Mouse (Mus musculus): Measurements from ENCODE around the gene Sytl1. TPM values are rescaled to one million over a fixed set of nuclear protein-coding genes. Genes with fewer than 3 reads are reported as not detected.

The Sytl1 gene
- polyA plus RNA-seq, 1 experiment, result 3.1 TPM

- no peaks in the 10 kb centered on the region for H3K4me1 ChIP-seq (ENCODE audit: control insufficient read depth, insufficient read depth, low read length)
- H3K4me3 ChIP-seq (ENCODE audit: insufficient read depth, low read length), result peak overlapping the region; percentile 40
- TF ChIP-seq POLR2A (IDR thresholded peaks at IDR 0.05; ENCODE audit: extremely low read depth, insufficient read depth, low read length) (no peak), CTCF (IDR thresholded peaks at IDR 0.05; ENCODE audit: extremely low read depth, insufficient read depth, low read length) (no peak)
- no peak overlapping the region for H3K27ac ChIP-seq (ENCODE audit: insufficient read depth, low read length)
These were observed 21.0 kb downstream of the Sytl1 start for GRCm38 (mm10) chr4:133241910-133242309.

DNA sequence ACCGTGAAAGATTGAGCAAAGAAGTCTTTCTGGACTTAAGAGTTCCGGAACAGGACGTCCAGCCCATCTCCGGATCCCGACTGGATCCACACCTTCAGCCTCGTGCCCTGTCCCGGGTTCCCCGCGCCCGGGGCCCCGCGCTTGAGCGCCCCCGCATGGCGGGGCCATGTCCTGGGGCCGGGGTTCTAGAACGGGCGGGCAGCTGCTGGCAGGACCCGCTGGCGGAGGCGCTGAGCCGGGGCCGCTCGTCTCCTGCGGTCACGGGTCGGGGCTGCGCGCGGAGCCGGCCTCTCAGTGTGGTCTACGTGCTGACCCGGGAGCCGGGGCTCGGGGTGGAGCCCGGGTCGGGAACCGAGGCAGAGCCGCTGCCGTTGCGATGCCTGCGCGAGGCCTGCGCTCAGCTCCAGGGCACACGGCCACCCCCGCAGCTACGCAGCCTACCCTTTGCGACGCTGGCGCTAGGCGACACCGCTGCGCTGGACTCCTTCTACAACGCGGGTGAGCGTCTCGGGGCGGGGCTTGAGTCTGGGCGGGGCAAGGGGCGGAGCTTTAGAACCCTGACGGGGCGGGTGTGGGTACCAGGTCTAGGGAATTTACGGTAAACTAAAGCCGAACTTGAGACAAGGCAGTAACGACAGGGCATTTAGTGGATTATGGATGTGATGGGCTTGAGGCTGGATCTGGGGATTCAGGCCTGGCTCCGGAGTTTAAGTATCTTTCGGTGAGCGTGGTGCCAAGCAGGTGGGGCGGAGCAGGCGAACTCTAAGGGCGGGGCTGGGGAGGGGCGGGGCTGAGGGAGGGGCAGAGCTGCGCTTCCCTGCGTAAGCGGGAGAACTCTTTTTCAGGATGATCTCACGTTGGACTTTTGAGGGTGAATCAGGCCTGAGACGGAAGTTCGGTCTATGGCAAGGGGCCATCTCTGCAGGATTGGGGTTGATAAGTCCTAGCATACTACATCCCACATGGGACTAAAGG is 21.7 kb downstream of the Sytl1 start:
- H3K4me3 ChIP-seq (ENCODE audit: insufficient read depth, low read length), result peak overlapping the region; percentile 40
- TF ChIP-seq POLR2A (IDR thresholded peaks at IDR 0.05; ENCODE audit: extremely low read depth, insufficient read depth, low read length) (peak; percentile 85; the same call in 1 of the 2 replicates), CTCF (IDR thresholded peaks at IDR 0.05; ENCODE audit: extremely low read depth, insufficient read depth, low read length) (no peak)
- peak overlapping the region; percentile 83 for H3K27ac ChIP-seq (ENCODE audit: insufficient read depth, low read length)
- H3K4me1 ChIP-seq (ENCODE audit: control insufficient read depth, insufficient read depth, low read length), result no peaks in the 10 kb centered on the region

GRCm38 (mm10) chr4:133240490-133240921 is 22.4 kb downstream of the Sytl1 start, which contains the start of gene Map3k6:
Gene Map3k6, plus strand, starts transcription at chr4:133240818.
- Histone ChIP-seq H3K27ac (ENCODE audit: insufficient read depth, low read length) (peak within 1 kb of the TSS; percentile 83), H3K4me1 (ENCODE audit: control insufficient read depth, insufficient read depth, low read length) (no peaks in the 10 kb centered on the region), H3K4me3 (ENCODE audit: insufficient read depth, low read length) (peak within 1 kb of the TSS; percentile 40)
- TF ChIP-seq POLR2A (IDR thresholded peaks at IDR 0.05; ENCODE audit: extremely low read depth, insufficient read depth, low read length) (peak; percentile 56), CTCF (IDR thresholded peaks at IDR 0.05; ENCODE audit: extremely low read depth, insufficient read depth, low read length) (no peak)

DNA sequence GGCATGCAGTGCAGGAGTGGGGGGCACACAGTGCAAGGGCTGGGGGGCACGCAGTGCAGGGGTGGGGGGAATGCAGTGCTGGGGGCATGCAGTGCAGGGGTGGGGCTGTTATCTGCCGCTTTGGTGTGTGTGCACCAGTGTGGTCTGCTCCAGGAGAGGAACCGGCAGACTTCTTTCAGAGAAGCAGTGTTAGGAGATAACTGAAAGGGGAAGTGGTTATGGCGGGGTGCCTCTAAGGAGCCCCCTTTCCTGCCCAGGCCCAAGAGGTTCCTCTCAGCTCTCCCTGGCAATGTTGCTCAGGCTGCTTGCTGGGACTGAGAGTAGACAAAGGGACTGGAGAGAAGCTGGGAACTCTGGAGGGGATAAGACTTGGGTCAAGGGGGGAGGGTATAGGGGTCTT is 25.0 kb downstream of the Sytl1 start:
- TF ChIP-seq POLR2A (IDR thresholded peaks at IDR 0.05; ENCODE audit: extremely low read depth, insufficient read depth, low read length) (no peak), CTCF (IDR thresholded peaks at IDR 0.05; ENCODE audit: extremely low read depth, insufficient read depth, low read length) (no peak)
- no peak overlapping the region for H3K27ac ChIP-seq (ENCODE audit: insufficient read depth, low read length)
- no peak overlapping the region for H3K4me3 ChIP-seq (ENCODE audit: insufficient read depth, low read length)
- H3K4me1 ChIP-seq (ENCODE audit: control insufficient read depth, insufficient read depth, low read length), result no peaks in the 10 kb centered on the region

DNA sequence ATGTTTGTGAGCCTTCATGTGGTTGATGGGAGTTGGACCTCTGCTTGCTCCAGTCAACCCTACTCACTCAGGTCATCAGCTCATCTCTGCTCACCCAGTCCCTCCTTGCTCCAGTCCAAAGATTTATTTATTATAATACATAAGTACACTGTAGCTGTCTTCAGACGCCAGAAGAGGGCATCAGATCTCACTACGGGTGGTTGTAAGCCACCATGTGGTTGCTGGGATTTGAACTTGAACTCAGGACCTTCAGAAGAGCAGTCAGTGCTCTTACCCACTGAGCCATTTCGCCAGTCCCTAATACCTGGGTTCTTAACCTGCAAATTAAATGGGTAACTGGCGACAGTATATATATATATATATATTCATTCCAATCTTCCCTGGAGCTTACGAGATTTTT is 27.5 kb downstream of the Sytl1 start:
- TF ChIP-seq CTCF (IDR thresholded peaks at IDR 0.05; ENCODE audit: extremely low read depth, insufficient read depth, low read length) (no peak), POLR2A (IDR thresholded peaks at IDR 0.05; ENCODE audit: extremely low read depth, insufficient read depth, low read length) (no peak)
- no peak overlapping the region for H3K4me3 ChIP-seq (ENCODE audit: insufficient read depth, low read length)
- no peak overlapping the region for H3K27ac ChIP-seq (ENCODE audit: insufficient read depth, low read length)

GRCm38 (mm10) chr4:133234771-133235170 is 28.1 kb downstream of the Sytl1 start:
- Histone ChIP-seq H3K4me1 (ENCODE audit: control insufficient read depth, insufficient read depth, low read length) (no peaks in the 10 kb centered on the region), H3K4me3 (ENCODE audit: insufficient read depth, low read length) (no peak overlapping the region), H3K27ac (ENCODE audit: insufficient read depth, low read length) (no peak overlapping the region)
- no peak for TF ChIP-seq POLR2A (IDR thresholded peaks at IDR 0.05; ENCODE audit: extremely low read depth, insufficient read depth, low read length)
- no peak for TF ChIP-seq CTCF (IDR thresholded peaks at IDR 0.05; ENCODE audit: extremely low read depth, insufficient read depth, low read length)

More for the DNA sequence above, 27.5 kb downstream of the Sytl1 start:
- no peaks in the 10 kb centered on the region for H3K4me1 ChIP-seq (ENCODE audit: control insufficient read depth, insufficient read depth, low read length)

- TF ChIP-seq POLR2A (IDR thresholded peaks at IDR 0.05; ENCODE audit: extremely low read depth, insufficient read depth, low read length), result no peak
- peak; percentile 61 for TF ChIP-seq CTCF (IDR thresholded peaks at IDR 0.05; ENCODE audit: extremely low read depth, insufficient read depth, low read length)
- Histone ChIP-seq H3K27ac (ENCODE audit: insufficient read depth, low read length) (no peak overlapping the region), H3K4me3 (ENCODE audit: insufficient read depth, low read length) (no peak overlapping the region), H3K4me1 (ENCODE audit: control insufficient read depth, insufficient read depth, low read length) (no peaks in the 10 kb centered on the region)
These were observed 29.5 kb downstream of the Sytl1 start for GRCm38 (mm10) chr4:133233285-133233976.

GRCm38 (mm10) chr4:133229582-133229981 is 33.3 kb downstream of the Sytl1 start:
- no peak overlapping the region for H3K27ac ChIP-seq (ENCODE audit: insufficient read depth, low read length)
- no peaks in the 10 kb centered on the region for H3K4me1 ChIP-seq (ENCODE audit: control insufficient read depth, insufficient read depth, low read length)
- H3K4me3 ChIP-seq (ENCODE audit: insufficient read depth, low read length), result no peak overlapping the region
- TF ChIP-seq POLR2A (IDR thresholded peaks at IDR 0.05; ENCODE audit: extremely low read depth, insufficient read depth, low read length) (no peak), CTCF (IDR thresholded peaks at IDR 0.05; ENCODE audit: extremely low read depth, insufficient read depth, low read length) (no peak)

- no peak for TF ChIP-seq CTCF (IDR thresholded peaks at IDR 0.05; ENCODE audit: extremely low read depth, insufficient read depth, low read length)
- TF ChIP-seq POLR2A (IDR thresholded peaks at IDR 0.05; ENCODE audit: extremely low read depth, insufficient read depth, low read length), result no peak
- no peak overlapping the region for H3K27ac ChIP-seq (ENCODE audit: insufficient read depth, low read length)
- H3K4me3 ChIP-seq (ENCODE audit: insufficient read depth, low read length), result no peak overlapping the region
- no peaks in the 10 kb centered on the region for H3K4me1 ChIP-seq (ENCODE audit: control insufficient read depth, insufficient read depth, low read length)
These were observed 35.3 kb downstream of the Sytl1 start for GRCm38 (mm10) chr4:133227636-133228035.

All from cortical plate, adult 2 months (tissue).